Mouse (Mus musculus): ENCODE data around the gene Camk1d. TPM values are rescaled to one million over a fixed set of nuclear protein-coding genes. Genes with fewer than 3 reads are reported as not detected.

The Camk1d gene
- polyA plus RNA-seq, 1 experiment from 2014 or later = 5.6 TPM

DNA sequence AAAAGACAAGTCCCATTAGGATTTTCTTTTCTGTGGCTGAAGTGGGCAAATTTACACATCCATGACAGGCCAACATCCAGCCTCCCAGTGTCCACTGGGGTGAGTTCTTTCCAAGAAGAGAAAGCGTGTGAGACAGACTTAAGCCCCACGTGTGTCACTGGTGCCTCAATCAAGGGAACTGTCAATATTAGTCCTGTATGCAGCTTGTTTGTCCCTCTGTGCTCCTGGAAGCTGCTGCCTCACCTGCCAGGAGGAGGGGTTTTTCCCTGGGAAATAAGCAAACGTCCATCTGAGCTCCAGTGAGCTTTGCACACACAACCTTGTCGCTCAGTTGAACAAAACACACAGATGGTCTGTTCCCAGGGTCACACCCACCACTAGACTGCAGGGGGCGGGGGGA is 124.2 kb downstream of the Camk1d start:
- H3K36me3 ChIP-seq (ENCODE audit: control insufficient read depth, insufficient read depth, low read length) = no peaks in the 10 kb centered on the region
- no peak overlapping the region for H3K4me3 ChIP-seq (ENCODE audit: control insufficient read depth in 1 of 2, insufficient read depth in 1 of 2, low read depth in 1 of 2, low read length in 2 of 2)
- H3K27me3 ChIP-seq (ENCODE audit: control insufficient read depth, insufficient read depth, low read length) = no peaks in the 10 kb centered on the region
- no peak overlapping the region for H3K4me2 ChIP-seq (ENCODE audit: low read length)
- H3K9me3 ChIP-seq (ENCODE audit: control insufficient read depth, low read length) = no peaks in the 10 kb centered on the region
- H3K27ac ChIP-seq (replicated peaks in 1 of 2; ENCODE audit: control insufficient read depth in 1 of 2, insufficient read depth in 1 of 2, low read depth in 2 of 2, low read length in 2 of 2) = no peak overlapping the region
- 72% methylated on average over 5 of the region's 5 CpGs for WGBS
- ATAC-seq (ENCODE audit: insufficient number of reproducible peaks, insufficient read depth, low FRiP score, low read depth) = no peak
- H3K9ac ChIP-seq (ENCODE audit: low read length) = no peak overlapping the region
- H3K4me1 ChIP-seq (ENCODE audit: control insufficient read depth in 2 of 2, insufficient read depth in 2 of 2, low read length in 2 of 2) = peaks cover 2 to 13% of the 10 kb centered on the region in 2 experiments; a peak in 2 of 4 replicates

DNA sequence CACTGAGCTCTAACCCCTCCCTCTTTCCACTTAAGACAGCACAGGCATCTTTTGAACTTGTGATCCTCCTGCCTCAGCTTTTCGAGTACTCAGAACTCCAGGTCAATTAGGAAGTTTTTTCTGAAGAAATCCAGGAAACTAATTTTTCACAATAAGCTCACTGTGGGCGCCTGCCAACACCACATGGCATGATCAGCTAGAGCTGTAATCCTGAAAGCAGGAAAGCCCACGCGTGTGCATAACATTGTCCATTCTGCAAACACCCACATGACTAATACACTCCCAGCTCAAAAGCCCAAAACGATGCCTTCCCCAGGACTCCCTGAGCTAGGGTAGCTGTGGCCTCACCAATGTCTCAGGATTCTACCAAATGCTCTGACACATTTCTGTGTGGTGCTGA is 125.2 kb downstream of the Camk1d start:
- WGBS = 85% methylated on average over 5 of the region's 5 CpGs
- H3K9me3 ChIP-seq (ENCODE audit: control insufficient read depth, low read length) = no peaks in the 10 kb centered on the region

DNA sequence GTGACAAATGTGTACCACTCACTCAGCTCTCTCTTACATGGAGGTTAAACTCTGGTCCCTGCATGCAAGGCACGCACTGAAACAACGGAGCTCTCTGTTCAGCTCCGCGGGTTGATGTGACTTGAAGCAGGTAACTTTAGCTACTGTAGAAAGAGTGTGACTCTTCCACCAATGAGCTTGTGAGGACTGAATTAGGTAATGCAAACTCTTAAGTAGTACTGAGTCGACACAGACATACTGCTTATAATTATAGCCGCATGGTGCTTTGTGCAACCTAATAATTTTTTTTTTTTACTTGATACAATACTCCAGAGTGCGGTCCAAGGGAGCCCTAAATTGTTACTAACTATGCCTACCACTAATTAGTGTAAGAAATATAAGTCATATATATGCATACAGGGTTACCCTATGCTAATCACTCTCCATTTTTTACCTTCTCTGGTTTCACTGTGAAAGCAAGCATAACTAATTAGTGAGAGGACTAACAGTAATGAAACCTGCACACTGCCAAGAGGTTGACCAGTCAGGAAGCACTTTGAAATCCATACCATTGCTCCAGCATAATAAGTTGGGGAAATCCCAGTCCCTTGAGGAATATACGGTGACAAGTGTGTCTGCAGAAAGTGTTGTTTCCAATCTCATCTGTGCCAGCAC is 125.9 kb downstream of the Camk1d start:
- no peak for ATAC-seq (ENCODE audit: insufficient number of reproducible peaks, insufficient read depth, low FRiP score, low read depth)
- WGBS = 86% methylated on average over 8 of the region's 8 CpGs

More for the DNA sequence above, 125.2 kb downstream of the Camk1d start:
- no peaks in the 10 kb centered on the region for H3K36me3 ChIP-seq (ENCODE audit: control insufficient read depth, insufficient read depth, low read length)
- H3K27ac ChIP-seq (replicated peaks in 1 of 2; ENCODE audit: control insufficient read depth in 1 of 2, insufficient read depth in 1 of 2, low read depth in 2 of 2, low read length in 2 of 2) = no peak overlapping the region
- H3K4me1 ChIP-seq (ENCODE audit: control insufficient read depth in 2 of 2, insufficient read depth in 2 of 2, low read length in 2 of 2) = peaks cover 2 to 9% of the 10 kb centered on the region in 2 experiments; a peak in 2 of 4 replicates
- no peaks in the 10 kb centered on the region for H3K27me3 ChIP-seq (ENCODE audit: control insufficient read depth, insufficient read depth, low read length)
- no peak overlapping the region for H3K4me3 ChIP-seq (ENCODE audit: control insufficient read depth in 1 of 2, insufficient read depth in 1 of 2, low read depth in 1 of 2, low read length in 2 of 2)
- no peak overlapping the region for H3K9ac ChIP-seq (ENCODE audit: low read length)
- no peak for ATAC-seq (ENCODE audit: insufficient number of reproducible peaks, insufficient read depth, low FRiP score, low read depth)
- H3K4me2 ChIP-seq (ENCODE audit: low read length) = no peak overlapping the region

DNA sequence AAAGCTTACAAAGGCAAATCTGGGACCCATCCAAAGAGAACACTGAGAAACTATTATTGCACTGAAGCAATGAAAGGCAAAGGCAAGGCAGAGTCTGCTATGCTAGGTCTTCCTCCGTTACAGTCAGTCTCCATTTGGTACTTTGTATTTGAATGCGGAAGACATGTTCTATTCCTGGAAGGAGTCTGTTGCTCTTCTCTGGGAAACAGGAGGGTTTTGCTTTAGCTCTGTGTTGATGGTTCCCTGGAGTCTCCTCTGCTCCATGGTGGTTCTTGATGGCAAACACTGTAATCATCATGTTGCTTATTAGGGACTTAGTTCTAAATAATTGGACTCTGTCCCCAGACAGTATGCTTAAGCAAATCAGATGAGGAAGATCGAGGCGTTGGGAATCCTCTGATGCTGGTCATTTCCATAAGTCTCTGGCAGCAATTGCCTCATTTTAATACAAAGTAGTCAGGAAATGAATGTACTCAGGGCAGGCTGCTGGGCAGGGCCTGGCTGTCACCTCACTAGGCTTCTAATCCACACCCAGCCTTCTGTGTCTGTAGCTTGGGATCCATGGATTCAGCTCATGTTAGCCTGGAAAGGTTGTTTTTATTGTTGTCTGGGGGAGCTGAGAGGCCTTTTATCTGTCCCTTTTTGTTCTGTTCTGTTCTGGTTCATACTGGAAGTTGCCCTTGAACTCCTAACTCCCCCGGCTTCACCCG is 129.8 kb downstream of the Camk1d start:
- 77% methylated on average over 6 of the region's 6 CpGs for WGBS
- Histone ChIP-seq H3K9me3 (ENCODE audit: control insufficient read depth, low read length) (no peaks in the 10 kb centered on the region), H3K27ac (replicated peaks in 1 of 2; ENCODE audit: control insufficient read depth in 1 of 2, insufficient read depth in 1 of 2, low read depth in 2 of 2, low read length in 2 of 2) (no peak overlapping the region), H3K36me3 (ENCODE audit: control insufficient read depth, insufficient read depth, low read length) (no peaks in the 10 kb centered on the region), H3K4me2 (ENCODE audit: low read length) (no peak overlapping the region), H3K9ac (ENCODE audit: low read length) (no peak overlapping the region), H3K27me3 (ENCODE audit: control insufficient read depth, insufficient read depth, low read length) (no peaks in the 10 kb centered on the region), H3K4me1 (ENCODE audit: control insufficient read depth in 2 of 2, insufficient read depth in 2 of 2, low read length in 2 of 2) (no peaks in the 10 kb centered on the region), H3K4me3 (ENCODE audit: control insufficient read depth in 1 of 2, insufficient read depth in 1 of 2, low read depth in 1 of 2, low read length in 2 of 2) (no peak overlapping the region)
- no peak for ATAC-seq (ENCODE audit: insufficient number of reproducible peaks, insufficient read depth, low FRiP score, low read depth)

More for the DNA sequence above, 125.9 kb downstream of the Camk1d start:
- Histone ChIP-seq H3K9me3 (ENCODE audit: control insufficient read depth, low read length) (no peaks in the 10 kb centered on the region), H3K9ac (ENCODE audit: low read length) (no peak overlapping the region), H3K4me1 (ENCODE audit: control insufficient read depth in 2 of 2, insufficient read depth in 2 of 2, low read length in 2 of 2) (peaks cover 2 to 8% of the 10 kb centered on the region in 2 experiments; a peak in 2 of 4 replicates), H3K27me3 (ENCODE audit: control insufficient read depth, insufficient read depth, low read length) (no peaks in the 10 kb centered on the region), H3K36me3 (ENCODE audit: control insufficient read depth, insufficient read depth, low read length) (no peaks in the 10 kb centered on the region), H3K4me3 (ENCODE audit: control insufficient read depth in 1 of 2, insufficient read depth in 1 of 2, low read depth in 1 of 2, low read length in 2 of 2) (no peak overlapping the region), H3K4me2 (ENCODE audit: low read length) (no peak overlapping the region), H3K27ac (replicated peaks in 1 of 2; ENCODE audit: control insufficient read depth in 1 of 2, insufficient read depth in 1 of 2, low read depth in 2 of 2, low read length in 2 of 2) (no peak overlapping the region)

DNA sequence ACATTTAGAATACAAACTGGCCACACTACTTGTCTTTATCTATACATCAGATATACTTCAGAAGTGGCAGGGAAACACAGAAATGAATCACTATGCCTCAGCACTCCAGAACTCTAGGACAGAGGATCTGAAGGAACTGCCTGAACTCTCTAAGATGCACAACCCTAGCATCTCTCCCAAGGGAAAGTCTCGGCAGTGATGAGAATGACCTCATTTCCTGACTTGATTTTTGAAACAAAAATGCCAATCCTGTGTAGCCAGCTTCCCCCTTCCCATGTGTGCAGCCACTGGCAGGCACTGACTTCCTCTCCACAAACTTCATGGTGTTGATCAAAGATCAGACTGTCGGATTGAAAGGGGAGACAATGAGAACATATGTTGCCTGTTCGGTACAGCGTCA is 134.9 kb downstream of the Camk1d start:
- peaks cover 9 to 12% of the 10 kb centered on the region in 2 experiments for H3K4me1 ChIP-seq (ENCODE audit: control insufficient read depth in 2 of 2, insufficient read depth in 2 of 2, low read length in 2 of 2)
- no peak overlapping the region for H3K9ac ChIP-seq (ENCODE audit: low read length)
- no peaks in the 10 kb centered on the region for H3K36me3 ChIP-seq (ENCODE audit: control insufficient read depth, insufficient read depth, low read length)
- H3K4me2 ChIP-seq (ENCODE audit: low read length) = no peak overlapping the region
- H3K27ac ChIP-seq (replicated peaks in 1 of 2; ENCODE audit: control insufficient read depth in 1 of 2, insufficient read depth in 1 of 2, low read depth in 2 of 2, low read length in 2 of 2) = no peak overlapping the region
- H3K27me3 ChIP-seq (ENCODE audit: control insufficient read depth, insufficient read depth, low read length) = no peaks in the 10 kb centered on the region
- no peaks in the 10 kb centered on the region for H3K9me3 ChIP-seq (ENCODE audit: control insufficient read depth, low read length)
- ATAC-seq (ENCODE audit: insufficient number of reproducible peaks, insufficient read depth, low FRiP score, low read depth) = no peak
- WGBS = 53% methylated on average over 4 of the region's 4 CpGs
- H3K4me3 ChIP-seq (ENCODE audit: control insufficient read depth in 1 of 2, insufficient read depth in 1 of 2, low read depth in 1 of 2, low read length in 2 of 2) = no peak overlapping the region

DNA sequence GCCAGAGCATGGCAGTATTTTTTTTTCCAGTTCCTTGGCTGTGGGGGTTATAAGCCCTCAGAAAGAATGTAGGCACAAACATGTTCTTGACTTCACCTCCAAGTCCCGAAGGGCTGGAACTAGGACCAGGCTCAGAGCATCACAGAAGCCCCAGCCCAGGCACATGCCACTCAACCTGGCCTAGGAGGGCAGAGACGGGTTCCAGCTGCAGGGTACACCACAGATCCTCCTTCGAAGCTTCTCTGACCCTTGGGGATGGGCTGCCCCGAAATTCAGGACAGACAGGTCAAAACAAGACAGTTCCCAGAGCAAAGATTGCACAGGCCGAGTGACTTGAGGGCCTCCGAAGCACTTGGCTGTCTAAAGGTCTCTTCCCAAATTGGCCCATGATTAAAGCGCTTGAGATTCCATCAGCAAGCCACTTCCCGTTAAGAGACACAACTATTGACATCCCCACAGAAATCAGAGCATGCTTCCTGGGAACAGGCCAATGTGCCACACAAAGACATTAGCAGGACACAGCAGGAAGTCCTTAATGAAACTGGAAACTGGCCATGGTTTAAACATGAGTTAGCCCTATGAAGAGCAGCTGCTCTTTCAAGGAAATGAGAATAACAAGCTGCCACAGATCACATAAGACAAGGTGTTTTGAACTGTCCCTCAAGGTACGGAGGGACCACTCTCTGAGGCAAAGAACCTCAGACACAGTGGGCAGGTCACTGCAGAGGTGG is 136.8 kb downstream of the Camk1d start:
- Histone ChIP-seq H3K9ac (ENCODE audit: low read length) (no peak overlapping the region), H3K4me2 (ENCODE audit: low read length) (no peak overlapping the region), H3K27me3 (ENCODE audit: control insufficient read depth, insufficient read depth, low read length) (no peaks in the 10 kb centered on the region), H3K4me1 (ENCODE audit: control insufficient read depth in 2 of 2, insufficient read depth in 2 of 2, low read length in 2 of 2) (peaks cover 9 to 13% of the 10 kb centered on the region in 2 experiments), H3K27ac (replicated peaks in 1 of 2; ENCODE audit: control insufficient read depth in 1 of 2, insufficient read depth in 1 of 2, low read depth in 2 of 2, low read length in 2 of 2) (no peak overlapping the region), H3K9me3 (ENCODE audit: control insufficient read depth, low read length) (no peaks in the 10 kb centered on the region), H3K4me3 (ENCODE audit: control insufficient read depth in 1 of 2, insufficient read depth in 1 of 2, low read depth in 1 of 2, low read length in 2 of 2) (no peak overlapping the region), H3K36me3 (ENCODE audit: control insufficient read depth, insufficient read depth, low read length) (no peaks in the 10 kb centered on the region)
- no peak for ATAC-seq (ENCODE audit: insufficient number of reproducible peaks, insufficient read depth, low FRiP score, low read depth)
- WGBS = 49% methylated on average over 9 of the region's 9 CpGs

DNA sequence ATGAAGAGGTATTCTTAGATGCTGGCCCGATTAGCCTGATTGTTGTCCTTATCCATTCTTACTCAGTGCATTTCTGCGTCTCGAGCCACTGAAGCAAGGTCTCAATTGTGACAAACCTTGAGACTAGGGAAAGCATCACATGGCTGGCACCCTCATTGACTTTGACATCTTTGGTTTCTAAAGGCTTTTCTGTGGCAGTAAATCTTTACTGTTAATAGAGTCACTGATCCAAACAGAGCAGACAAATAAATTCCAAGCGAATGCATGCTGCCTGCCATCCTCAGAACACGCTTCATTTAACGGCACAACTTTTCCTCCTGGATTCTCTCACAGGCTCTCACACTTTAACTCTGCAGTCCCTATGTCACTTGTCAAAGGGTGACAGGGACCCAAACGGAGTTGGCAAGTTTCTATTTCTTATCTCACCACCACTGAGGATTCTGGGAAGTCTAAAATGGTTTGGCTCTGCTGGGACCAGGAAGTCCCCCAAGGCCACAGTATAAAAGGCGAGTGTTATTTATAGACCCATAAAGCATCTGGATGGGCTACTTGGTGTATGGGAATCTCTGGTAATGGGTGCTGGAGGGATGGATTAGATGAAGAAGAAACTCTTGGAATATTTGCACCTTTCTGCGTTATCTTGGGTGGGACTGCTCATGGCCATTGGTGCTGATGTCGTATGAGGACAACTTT is 141.9 kb downstream of the Camk1d start:
- no peak overlapping the region for H3K4me2 ChIP-seq (ENCODE audit: low read length)
- H3K27ac ChIP-seq (replicated peaks in 1 of 2; ENCODE audit: control insufficient read depth in 1 of 2, insufficient read depth in 1 of 2, low read depth in 2 of 2, low read length in 2 of 2) = no peak overlapping the region
- ATAC-seq (ENCODE audit: insufficient number of reproducible peaks, insufficient read depth, low FRiP score, low read depth) = no peak; the same call in 1 of the 2 replicates
- H3K4me1 ChIP-seq (ENCODE audit: control insufficient read depth in 2 of 2, insufficient read depth in 2 of 2, low read length in 2 of 2) = peaks cover 5 to 10% of the 10 kb centered on the region in 2 experiments
- no peaks in the 10 kb centered on the region for H3K36me3 ChIP-seq (ENCODE audit: control insufficient read depth, insufficient read depth, low read length)
- H3K27me3 ChIP-seq (ENCODE audit: control insufficient read depth, insufficient read depth, low read length) = no peaks in the 10 kb centered on the region
- WGBS = 62% methylated on average over 10 of the region's 10 CpGs
- no peak overlapping the region for H3K4me3 ChIP-seq (ENCODE audit: control insufficient read depth in 1 of 2, insufficient read depth in 1 of 2, low read depth in 1 of 2, low read length in 2 of 2)
- H3K9ac ChIP-seq (ENCODE audit: low read length) = no peak overlapping the region
- no peaks in the 10 kb centered on the region for H3K9me3 ChIP-seq (ENCODE audit: control insufficient read depth, low read length)

Measured in heart, embryonic 14.5 days (tissue).